Mouse (Mus musculus) stomach, embryonic 15.5 days (tissue): ENCODE data around the gene Bid. TPM values are rescaled to one million over a fixed set of nuclear protein-coding genes. Genes with fewer than 3 reads are reported as not detected.
"Not testable (repeated sequence)": the region's sequence is repeated elsewhere in the genome, so short reads cannot be mapped to it uniquely, and the experiment has no call there.

Experiments
- ATAC-seq: fragments of 200-750 bp; cut with Nextera tagmentation; 2 replicates; pipeline ENCODE4 v1.8.0; 2017; ENCODE audit warnings: low read depth, moderate number of reproducible peaks, moderate TSS enrichment; ENCODE audit not compliant: insufficient read depth, low FRiP score
- H3K27ac ChIP-seq: fragments of 300-500 bp; sonication (generic); 2 replicates; pipeline ENCODE4 v1.5.1; 2015; ENCODE audit warnings: mild to moderate bottlenecking, inconsistent platforms
- H3K27me3 ChIP-seq: fragments of 300-500 bp; sonication (generic); replicated peaks from 2 replicates; pipeline ENCODE4 v1.6.1; 2015; ENCODE audit warnings: inconsistent platforms
- H3K36me3 ChIP-seq: fragments of 300-500 bp; sonication (generic); 2 replicates; pipeline ENCODE4 v1.6.1; 2015; ENCODE audit warnings: inconsistent platforms
- H3K4me1 ChIP-seq: fragments of 300-500 bp; sonication (generic); 2 replicates; pipeline ENCODE4 v1.6.1; 2015; ENCODE audit warnings: inconsistent platforms
- H3K4me2 ChIP-seq: fragments of 300-500 bp; sonication (generic); 2 replicates; pipeline ENCODE4 v1.6.1; 2015; ENCODE audit warnings: mild to moderate bottlenecking, inconsistent platforms
- H3K4me3 ChIP-seq: fragments of 300-500 bp; sonication (generic); replicated peaks from 2 replicates; pipeline ENCODE4 v1.5.1; 2015; ENCODE audit warnings: inconsistent platforms
- H3K9ac ChIP-seq: fragments of 300-500 bp; sonication (generic); 2 replicates; pipeline ENCODE4 v1.6.1; 2015; ENCODE audit warnings: inconsistent platforms
- H3K9me3 ChIP-seq: fragments of 300-500 bp; sonication (generic); 2 replicates; pipeline ENCODE4 v1.6.1; 2016; ENCODE audit warnings: inconsistent platforms
- WGBS: fragments of 180-500 bp; shearing (Covaris S2); methylation state at CpG from one replicate; pipeline ENCODE4 v1.1.7; 2015; 5-methylcytosine and 5-hydroxymethylcytosine counted together
- polyA plus RNA-seq: library from polyadenylated mRNA; unstranded; fragments of >200 nt; fragmentation: Nextera tagmentation; extraction: Ambion mirVana; gene quantifications from 2 replicates; pipeline ENCODE4 v1.2.1, GENCODE M21; 2015

Gene Bid
- polyA plus RNA-seq, 1 experiment from 2014 or later = 21.5 TPM

DNA sequence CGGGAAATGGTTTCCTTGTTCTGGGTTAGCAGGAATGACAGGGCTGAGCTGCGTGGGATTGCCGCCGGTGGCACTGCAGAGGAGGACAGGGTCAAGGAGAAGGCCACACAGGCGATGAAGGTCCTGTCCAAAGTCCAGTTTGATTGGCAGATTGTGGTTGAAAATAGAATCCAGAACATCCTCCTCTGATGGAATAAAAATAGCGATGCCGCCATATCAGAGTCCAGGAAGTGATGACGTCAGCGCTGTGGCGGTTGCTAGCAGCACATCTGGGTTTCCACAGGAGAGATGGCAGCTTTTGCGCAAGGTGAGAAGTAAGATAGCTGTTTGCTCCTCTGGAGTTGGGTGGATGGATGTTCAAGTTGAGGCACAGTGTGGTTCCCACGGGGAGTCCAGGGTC lies 15.9 kb upstream of the Bid start:
- Histone ChIP-seq H3K9me3 (no peaks in the 10 kb centered on the region), H3K9ac (no peak overlapping the region), H3K36me3 (0 out of 2 replicates have a peak, but pooled peaks cover 6% of the 10 kb centered on the region), H3K27ac (no peak overlapping the region), H3K4me3 (no peak overlapping the region), H3K4me2 (no peak overlapping the region), H3K27me3 (no peaks in the 10 kb centered on the region), H3K4me1 (no peaks in the 10 kb centered on the region)
- 90% methylated on average over 12 of the region's 12 CpGs for WGBS
- no peak for ATAC-seq

DNA sequence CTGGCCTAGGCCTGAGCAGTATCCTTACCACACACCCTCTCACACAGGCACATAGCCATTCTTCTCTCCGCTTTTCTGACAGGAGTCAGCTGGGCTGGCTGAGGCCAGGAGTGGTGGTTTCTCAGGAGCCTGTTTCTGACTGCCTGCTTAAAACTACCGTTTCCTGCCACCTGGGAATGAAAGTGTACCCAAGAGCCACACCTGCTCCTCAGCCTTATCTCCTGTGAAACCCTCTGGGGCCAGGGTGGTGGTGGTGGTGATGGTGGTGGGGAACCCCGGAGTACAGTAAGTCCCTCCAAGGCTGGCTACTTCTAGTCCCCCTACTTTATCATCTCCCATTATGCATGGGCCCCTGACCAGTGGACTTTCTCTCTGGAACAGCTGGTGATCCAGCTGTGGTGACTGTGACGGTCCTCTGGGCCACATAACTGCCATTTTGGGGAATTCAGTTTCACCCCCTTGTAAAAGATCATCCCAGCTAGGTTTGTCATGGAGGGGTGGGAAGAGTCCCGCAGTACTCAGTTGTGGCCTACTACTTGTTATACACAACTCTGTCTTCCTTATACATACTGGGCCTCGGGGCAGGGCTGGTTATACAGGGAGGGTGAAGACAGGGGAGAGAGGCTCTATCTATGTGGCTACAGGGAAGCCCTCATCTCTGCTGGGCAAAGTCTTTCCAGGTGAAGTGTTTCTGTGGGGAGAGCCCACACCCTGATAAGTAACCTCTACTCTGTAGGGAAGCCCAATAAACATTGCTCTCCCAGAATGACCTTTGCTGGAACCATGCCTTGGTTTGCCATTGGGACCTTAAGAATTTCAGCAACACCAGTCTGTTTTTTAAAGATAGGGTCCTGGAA lies 14.0 kb upstream of the Bid start:
- Histone ChIP-seq H3K4me2 (no peak overlapping the region), H3K36me3 (0 out of 2 replicates have a peak, but pooled peaks cover 6% of the 10 kb centered on the region), H3K9ac (no peak overlapping the region), H3K4me1 (no peaks in the 10 kb centered on the region), H3K4me3 (no peak overlapping the region), H3K27ac (no peak overlapping the region), H3K9me3 (no peaks in the 10 kb centered on the region), H3K27me3 (no peaks in the 10 kb centered on the region)
- WGBS = 70% methylated on average over 6 of the region's 6 CpGs
- no peak for ATAC-seq

DNA sequence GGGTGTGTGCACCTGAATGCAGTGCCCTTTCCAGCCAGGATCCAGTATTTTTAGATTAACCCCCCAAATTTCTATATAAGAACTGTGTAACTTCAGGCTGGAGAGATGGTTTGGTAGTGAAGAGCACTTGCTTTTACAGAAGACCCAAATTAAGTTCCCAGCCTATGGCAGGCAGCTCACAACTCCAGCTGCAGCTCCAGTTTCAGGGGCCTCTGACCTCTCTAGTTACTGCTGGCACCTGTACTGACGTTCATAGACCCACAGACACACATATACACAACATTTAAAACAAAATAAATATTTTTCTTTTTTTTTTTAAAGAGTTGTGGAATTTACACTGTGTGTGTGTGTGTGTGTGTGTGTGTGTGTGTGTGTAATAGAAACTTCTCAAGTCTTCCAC lies 12.8 kb upstream of the Bid start:
- Histone ChIP-seq H3K9me3 (no peaks in the 10 kb centered on the region), H3K4me1 (no peaks in the 10 kb centered on the region), H3K27ac (no peak overlapping the region), H3K4me2 (no peak overlapping the region), H3K27me3 (no peaks in the 10 kb centered on the region), H3K9ac (no peak overlapping the region), H3K4me3 (no peak overlapping the region), H3K36me3 (0 out of 2 replicates have a peak, but pooled peaks cover 6% of the 10 kb centered on the region)
- 38% methylated on average over 1 of the region's 1 CpGs for WGBS
- ATAC-seq = no peak

DNA sequence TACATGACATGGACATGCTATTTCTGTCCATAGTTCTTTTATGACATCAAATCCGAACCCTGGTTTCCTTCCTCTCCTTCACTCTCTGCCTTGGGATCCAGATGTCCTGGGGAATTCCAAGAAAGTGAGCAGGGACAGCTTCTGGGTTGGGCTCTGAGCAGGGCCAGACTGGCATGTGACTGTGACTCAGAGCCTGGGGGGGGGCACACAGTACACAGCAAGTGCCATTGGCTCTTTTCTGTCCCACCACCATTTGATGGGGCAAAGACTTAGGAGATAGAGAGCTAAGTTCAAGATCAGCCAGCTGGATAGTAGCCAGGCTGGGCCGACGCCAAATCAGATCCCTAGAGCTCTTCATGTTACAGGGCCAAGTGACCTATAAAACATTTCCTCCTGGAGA lies 11.1 kb upstream of the Bid start:
- H3K4me2 ChIP-seq = no peak overlapping the region
- no peak overlapping the region for H3K27ac ChIP-seq
- H3K9ac ChIP-seq = no peak overlapping the region
- H3K36me3 ChIP-seq = no peaks in the 10 kb centered on the region
- ATAC-seq = no peak
- no peaks in the 10 kb centered on the region for H3K9me3 ChIP-seq
- 71% methylated on average over 3 of the region's 3 CpGs for WGBS
- no peaks in the 10 kb centered on the region for H3K27me3 ChIP-seq
- no peaks in the 10 kb centered on the region for H3K4me1 ChIP-seq
- no peak overlapping the region for H3K4me3 ChIP-seq

DNA sequence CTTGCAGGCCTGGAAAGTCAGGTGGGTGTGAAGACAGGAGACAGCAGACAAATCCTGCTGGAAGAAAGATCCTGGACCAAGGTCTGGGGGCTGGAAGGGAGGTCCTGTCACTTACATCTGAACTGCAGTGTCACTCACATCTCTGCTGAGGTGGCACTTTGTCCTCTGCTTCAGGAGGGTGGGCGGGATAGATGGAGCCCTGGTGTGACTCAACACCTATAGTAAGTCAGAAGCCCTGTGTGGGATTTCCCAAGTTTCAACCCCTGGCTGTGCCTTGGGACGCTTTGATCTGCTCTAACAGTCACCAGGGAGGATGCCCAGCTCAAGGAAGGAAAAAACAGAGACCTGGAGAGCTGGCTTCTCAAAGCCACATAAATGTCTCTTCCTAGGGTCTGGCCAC lies 10.2 kb upstream of the Bid start:
- 42% methylated on average over 2 of the region's 2 CpGs for WGBS
- Histone ChIP-seq H3K27ac (no peak overlapping the region), H3K27me3 (no peaks in the 10 kb centered on the region), H3K4me2 (no peak overlapping the region), H3K9ac (no peak overlapping the region), H3K4me1 (no peaks in the 10 kb centered on the region), H3K36me3 (no peaks in the 10 kb centered on the region), H3K4me3 (no peak overlapping the region), H3K9me3 (no peaks in the 10 kb centered on the region)
- no peak for ATAC-seq

DNA sequence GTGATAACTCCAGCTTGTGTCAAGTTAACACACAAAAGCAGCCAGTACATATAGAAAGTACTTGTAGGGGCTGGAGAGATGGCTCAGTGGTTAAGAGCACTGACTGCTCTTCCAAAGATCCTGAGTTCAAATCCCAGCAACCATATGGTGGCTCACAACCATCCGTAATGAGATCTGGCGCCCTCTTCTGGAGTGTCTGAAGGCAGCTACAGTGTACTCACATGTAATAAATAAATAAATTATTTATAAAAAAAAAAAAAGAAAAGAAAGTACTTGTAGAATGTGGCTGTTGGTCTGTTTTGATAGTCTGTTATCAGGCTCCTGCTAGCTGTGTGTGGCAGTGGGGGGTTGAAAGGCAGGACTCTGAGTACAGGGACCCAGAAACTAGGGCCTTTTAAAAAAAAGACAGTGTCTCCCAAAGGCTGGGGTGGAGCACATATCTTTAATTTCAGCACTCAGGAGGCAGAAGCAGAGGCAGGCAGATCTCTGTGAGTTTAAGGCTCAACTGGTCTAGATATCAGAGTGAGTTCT lies 8.2 kb upstream of the Bid start:
- 70% methylated on average over 2 of the region's 2 CpGs for WGBS
- H3K9me3 ChIP-seq, H3K9ac ChIP-seq, H3K27ac ChIP-seq, H3K4me1 ChIP-seq, H3K36me3 ChIP-seq, H3K4me3 ChIP-seq, ATAC-seq, H3K4me2 ChIP-seq, H3K27me3 ChIP-seq: not testable (repeated sequence)

DNA sequence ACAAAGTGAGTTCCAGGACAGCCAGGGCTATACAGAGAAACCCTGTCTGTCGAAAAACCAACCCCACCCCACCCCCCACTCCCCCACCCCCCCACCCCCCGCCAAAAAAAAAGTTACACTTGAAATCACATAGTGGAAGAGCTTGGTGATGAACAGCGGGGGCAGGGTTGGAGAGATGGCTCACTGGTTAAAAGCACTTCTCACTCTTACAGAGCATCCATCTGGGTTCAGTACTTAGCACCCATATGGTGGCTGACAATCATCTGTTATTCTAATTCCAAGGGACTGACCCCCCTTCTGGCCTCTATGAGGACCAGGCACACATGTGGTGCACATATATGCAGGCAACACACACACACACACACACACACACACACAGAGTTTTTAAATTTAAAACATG lies 1.3 kb upstream of the Bid start:
- Histone ChIP-seq H3K9me3 (no peaks in the 10 kb centered on the region), H3K4me3 (no peak overlapping the region), H3K27me3 (no peaks in the 10 kb centered on the region), H3K4me2 (no peak overlapping the region), H3K36me3 (no peaks in the 10 kb centered on the region), H3K27ac (no peak overlapping the region), H3K4me1 (0 out of 2 replicates have a peak, but pooled peaks cover 11% of the 10 kb centered on the region), H3K9ac (no peak overlapping the region)
- WGBS = 50% methylated on average over 3 of the region's 3 CpGs
- no peak for ATAC-seq

DNA sequence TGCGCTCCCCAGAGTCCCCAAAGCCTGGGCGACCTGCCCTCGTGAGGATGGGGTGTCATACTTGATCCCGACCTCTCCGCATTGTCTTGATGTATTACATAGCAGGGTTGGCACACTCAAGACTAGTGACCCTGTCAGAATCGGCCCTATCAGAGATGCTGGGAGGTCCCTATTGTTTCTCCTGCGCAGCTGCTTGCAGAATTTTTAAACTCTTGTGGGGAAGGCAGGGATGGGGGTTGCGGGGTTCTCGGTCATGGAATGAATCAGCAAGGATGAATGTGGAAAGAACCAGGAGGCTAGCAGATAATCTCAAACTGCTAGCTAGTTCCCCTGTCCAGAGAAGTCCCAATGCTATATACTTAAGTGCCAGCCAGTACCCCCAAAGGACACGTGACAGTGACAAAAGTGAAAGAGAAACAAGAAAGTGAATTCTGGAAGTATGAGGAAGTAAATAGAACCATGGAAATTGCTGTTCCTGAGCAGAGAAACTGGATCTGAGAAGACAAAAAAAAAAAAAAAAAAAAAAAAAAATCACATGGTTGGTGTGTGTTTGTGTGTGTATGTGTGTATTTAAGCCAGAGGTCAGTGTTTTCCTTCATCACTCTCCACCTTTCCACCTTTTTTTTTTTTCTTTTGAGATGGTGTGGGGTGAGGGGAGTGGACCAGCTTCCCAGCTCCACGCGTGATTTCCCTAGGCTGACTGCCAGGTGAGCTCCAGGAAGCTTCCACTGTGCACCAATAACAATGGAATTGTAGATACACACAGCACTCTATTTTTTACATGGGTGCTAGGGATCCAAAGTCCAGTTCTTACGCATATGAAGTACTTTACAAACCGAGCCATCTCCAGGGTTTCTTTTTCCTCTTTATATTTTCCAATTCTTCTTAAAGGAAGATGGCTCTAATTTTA lies 574 bp upstream of the Bid start:
- H3K27me3 ChIP-seq, H3K27ac ChIP-seq, H3K9ac ChIP-seq, ATAC-seq, H3K36me3 ChIP-seq, H3K9me3 ChIP-seq: not testable (repeated sequence)
- peak overlapping the region; percentile 58 for H3K4me3 ChIP-seq
- WGBS = 19% methylated on average over 11 of the region's 14 CpGs
- H3K4me2 ChIP-seq = peak overlapping the region; percentile 96
- 0 out of 2 replicates have a peak, but pooled peaks cover 11% of the 10 kb centered on the region for H3K4me1 ChIP-seq

DNA sequence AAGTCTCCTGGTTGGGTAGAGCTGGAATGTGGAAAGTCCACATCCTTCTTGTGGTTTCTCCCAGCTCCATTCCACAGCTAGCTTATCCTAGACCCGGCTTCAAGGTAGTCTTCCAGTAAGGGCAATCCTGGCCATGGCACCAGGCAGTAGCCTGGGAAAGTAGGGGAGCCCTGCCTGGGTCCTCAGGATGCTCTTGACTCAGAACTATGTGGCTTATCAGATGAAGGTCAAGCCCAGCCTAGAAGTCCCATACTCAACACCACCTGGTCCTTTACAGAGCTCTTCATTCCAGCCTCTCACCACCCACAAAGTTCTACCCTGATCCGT lies 1.0 kb downstream of the Bid start:
- Histone ChIP-seq H3K4me1 (0 out of 2 replicates have a peak, but pooled peaks cover 11% of the 10 kb centered on the region), H3K9ac (no peak overlapping the region), H3K4me2 (peak overlapping the region; percentile 96), H3K27me3 (no peaks in the 10 kb centered on the region), H3K9me3 (no peaks in the 10 kb centered on the region), H3K4me3 (peak overlapping the region; percentile 58; the same call in 1 of the 2 replicates), H3K27ac (no peak overlapping the region), H3K36me3 (no peaks in the 10 kb centered on the region)
- ATAC-seq = no peak
- WGBS = 24% methylated on average over 2 of the region's 2 CpGs

DNA sequence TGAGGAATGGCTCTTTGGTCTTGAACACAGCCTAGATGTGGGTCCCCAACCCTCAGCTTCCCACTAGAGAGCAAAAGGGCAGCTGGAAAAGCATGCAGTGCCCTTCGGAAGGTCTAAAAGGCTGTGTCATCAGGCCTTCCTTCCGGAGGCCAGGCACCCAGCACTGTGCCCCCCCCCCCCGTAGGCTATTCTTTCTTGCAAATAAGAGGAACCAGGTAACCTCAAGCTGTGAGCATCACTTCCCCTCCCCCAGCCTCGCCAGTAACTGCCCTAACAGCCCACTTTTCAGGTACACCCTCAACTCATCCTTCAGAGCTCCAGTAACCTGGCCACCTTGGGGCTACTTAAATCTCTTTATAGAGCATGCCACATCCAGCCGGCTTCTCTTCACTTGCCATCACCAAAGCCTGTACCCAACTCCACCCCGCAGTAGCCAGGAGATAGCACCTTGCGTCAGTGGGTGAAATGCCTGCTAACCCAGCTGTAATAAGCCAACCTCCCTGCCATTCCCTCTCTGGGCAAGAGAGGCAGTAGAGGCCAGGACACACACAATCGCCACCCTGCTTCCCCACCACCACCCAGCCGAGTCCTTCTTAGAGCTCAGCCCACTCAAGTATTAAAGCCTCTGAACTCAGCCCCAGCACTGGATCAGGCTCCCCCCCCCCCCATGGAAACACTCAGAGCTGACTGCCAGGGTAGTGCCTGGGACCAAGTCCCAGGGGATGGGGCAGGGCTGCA lies 1.6 kb downstream of the Bid start:
- Histone ChIP-seq H3K27me3 (no peaks in the 10 kb centered on the region), H3K4me1 (0 out of 2 replicates have a peak, but pooled peaks cover 11% of the 10 kb centered on the region), H3K4me3 (peak overlapping the region; percentile 11; the same call in 1 of the 2 replicates), H3K36me3 (no peaks in the 10 kb centered on the region), H3K9me3 (no peaks in the 10 kb centered on the region), H3K27ac (no peak overlapping the region), H3K9ac (no peak overlapping the region), H3K4me2 (peak overlapping the region; percentile 96)
- WGBS = 42% methylated on average over 9 of the region's 9 CpGs
- ATAC-seq = no peak

DNA sequence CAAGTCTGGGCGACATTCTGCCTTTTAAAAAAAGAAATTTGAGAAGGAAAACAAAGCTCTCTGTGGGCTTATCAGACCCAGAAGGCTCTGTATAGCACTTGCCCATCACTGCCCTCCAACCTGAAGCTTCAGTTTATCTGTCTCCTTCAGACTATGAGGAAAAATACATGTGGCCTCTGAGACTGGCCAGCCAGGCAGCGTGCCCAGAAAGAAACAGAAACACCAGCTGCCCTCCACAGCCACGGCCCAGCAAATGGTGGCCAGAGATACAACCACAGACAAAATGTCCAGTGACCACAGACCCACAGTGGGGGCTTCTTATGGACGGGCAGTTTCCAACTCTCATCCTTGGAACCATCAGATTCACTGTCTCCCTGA lies 2.1 kb downstream of the Bid start:
- no peaks in the 10 kb centered on the region for H3K9me3 ChIP-seq
- H3K4me3 ChIP-seq = no peak overlapping the region
- H3K9ac ChIP-seq = no peak overlapping the region
- no peaks in the 10 kb centered on the region for H3K27me3 ChIP-seq
- H3K4me2 ChIP-seq = 0 out of 2 replicates have a peak overlapping the region, but pooled peaks have one; percentile 96
- WGBS = 81% methylated on average over 4 of the region's 4 CpGs
- H3K4me1 ChIP-seq = 0 out of 2 replicates have a peak, but pooled peaks cover 11% of the 10 kb centered on the region
- 0 out of 2 replicates have a peak overlapping the region, but pooled peaks have one; percentile 0 for H3K27ac ChIP-seq
- ATAC-seq = no peak
- H3K36me3 ChIP-seq = no peaks in the 10 kb centered on the region
